Mouse (Mus musculus) small intestine, adult 2 months (tissue): ENCODE data around the gene Nav2. TPM values are rescaled to one million over a fixed set of nuclear protein-coding genes. Genes with fewer than 3 reads are reported as not detected.
A peak's percentile ranks its signal among the peaks of the same experiment; 100 is the strongest.

Experiments
- H3K27ac ChIP-seq: fragments of 200-500 bp; 2 replicates; pipeline ENCODE4 v1.5.1; 2012; ENCODE audit warnings: low read depth, low read length, control low read depth, inconsistent platforms; ENCODE audit not compliant: insufficient read depth
- H3K27me3 ChIP-seq: fragments of 200-500 bp; 2 replicates; pipeline ENCODE4 v1.6.1; 2012; ENCODE audit warnings: mild to moderate bottlenecking, moderate library complexity, low read length, inconsistent platforms; ENCODE audit not compliant: control insufficient read depth, insufficient read depth
- H3K36me3 ChIP-seq: fragments of 200-500 bp; 2 replicates; pipeline ENCODE4 v1.6.1; 2012; ENCODE audit warnings: mild to moderate bottlenecking, low read length, control low read depth, inconsistent platforms; ENCODE audit not compliant: control insufficient read depth, insufficient read depth
- H3K4me1 ChIP-seq: fragments of 200-500 bp; 2 replicates; pipeline ENCODE4 v1.6.1; 2012; ENCODE audit warnings: low read length, inconsistent platforms, mixed read lengths; ENCODE audit not compliant: control insufficient read depth, insufficient read depth, insufficient read length
- H3K4me3 ChIP-seq: fragments of 200-500 bp; 2 replicates; pipeline ENCODE4 v1.5.1; 2012; ENCODE audit warnings: low read depth, mild to moderate bottlenecking, control low read depth, inconsistent platforms, low read length, moderate library complexity
- CTCF ChIP-seq: fragments of 200-500 bp; IDR thresholded peaks from 2 replicates; pipeline ENCODE4 v1.5.1; 2012; ENCODE audit warnings: low read depth, mild to moderate bottlenecking, control low read depth, inconsistent platforms, low read length, moderate library complexity, mixed read lengths; ENCODE audit not compliant: insufficient replicate concordance, insufficient read length; ENCODE audit errors: extremely low read depth
- POLR2A ChIP-seq: fragments of 200-500 bp; IDR thresholded peaks from 2 replicates; pipeline ENCODE4 v1.6.1; 2012; ENCODE audit warnings: low read depth, mild to moderate bottlenecking, control low read depth, inconsistent platforms, low read length, moderate library complexity
- WGBS: fragments of 180-500 bp; shearing (Covaris S2); methylation state at CpG from one replicate; pipeline ENCODE4 v1.1.7; 2018; 5-methylcytosine and 5-hydroxymethylcytosine counted together
- polyA plus RNA-seq: library from polyadenylated mRNA; depleted of rRNA; stranded (reverse); fragments of >200 nt; gene quantifications from 2 replicates; pipeline ENCODE4 v1.2.3, GENCODE M21; 2012

Nav2 gene
- polyA plus RNA-seq, 1 experiment = 8.5 TPM

GRCm38 (mm10) chr7:49298431-49298839, 389.9 kb downstream of the Nav2 start:
- H3K27me3 ChIP-seq = no peaks in the 10 kb centered on the region
- H3K4me1 ChIP-seq = peaks cover 13% of the 10 kb centered on the region; the same call in 1 of the 2 replicates
- TF ChIP-seq POLR2A (no peak), CTCF (no peak)
- no peak overlapping the region for H3K27ac ChIP-seq
- WGBS = 19% methylated on average over 4 of the region's 4 CpGs
- H3K4me3 ChIP-seq = no peak overlapping the region
- no peaks in the 10 kb centered on the region for H3K36me3 ChIP-seq

GRCm38 (mm10) chr7:49301487-49301886, 393.0 kb downstream of the Nav2 start:
- 84% methylated on average over 6 of the region's 6 CpGs for WGBS
- no peak overlapping the region for H3K27ac ChIP-seq
- TF ChIP-seq POLR2A = no peak
- TF ChIP-seq CTCF = no peak
- H3K27me3 ChIP-seq = no peaks in the 10 kb centered on the region
- no peaks in the 10 kb centered on the region for H3K36me3 ChIP-seq
- peaks cover 21% of the 10 kb centered on the region for H3K4me1 ChIP-seq
- no peak overlapping the region for H3K4me3 ChIP-seq

- TF ChIP-seq POLR2A = no peak
- TF ChIP-seq CTCF = no peak
- peaks cover 11% of the 10 kb centered on the region for H3K4me1 ChIP-seq
- H3K4me3 ChIP-seq = peak overlapping the region; percentile 60
- WGBS = 6% methylated on average over 31 of the region's 31 CpGs
- H3K27me3 ChIP-seq = no peaks in the 10 kb centered on the region
- no peak overlapping the region for H3K27ac ChIP-seq
- 0 out of 2 replicates have a peak, but pooled peaks cover 2% of the 10 kb centered on the region for H3K36me3 ChIP-seq
Observed at GRCm38 (mm10) chr7:49303600-49304411, 395.3 kb downstream of the Nav2 start.

GRCm38 (mm10) chr7:49307717-49308116, 399.2 kb downstream of the Nav2 start:
- no peaks in the 10 kb centered on the region for H3K27me3 ChIP-seq
- peaks cover 11% of the 10 kb centered on the region for H3K4me1 ChIP-seq
- TF ChIP-seq CTCF (peak; percentile 14; the same call in 1 of the 2 replicates), POLR2A (no peak)
- no peak overlapping the region for H3K4me3 ChIP-seq
- H3K27ac ChIP-seq = no peak overlapping the region
- WGBS = 87% methylated on average over 6 of the region's 6 CpGs
- 0 out of 2 replicates have a peak, but pooled peaks cover 2% of the 10 kb centered on the region for H3K36me3 ChIP-seq

- peaks cover under 1% of the 10 kb centered on the region; the same call in 1 of the 2 replicates for H3K4me1 ChIP-seq
- H3K27ac ChIP-seq = no peak overlapping the region
- no peak for TF ChIP-seq POLR2A
- no peak for TF ChIP-seq CTCF
- H3K36me3 ChIP-seq = 0 out of 2 replicates have a peak, but pooled peaks cover 2% of the 10 kb centered on the region
- WGBS = 84% methylated on average over 5 of the region's 5 CpGs
- no peaks in the 10 kb centered on the region for H3K27me3 ChIP-seq
- H3K4me3 ChIP-seq = no peak overlapping the region
Observed at GRCm38 (mm10) chr7:49309746-49310145, 401.2 kb downstream of the Nav2 start.

- Histone ChIP-seq H3K27me3 (no peaks in the 10 kb centered on the region), H3K4me1 (peaks cover 22% of the 10 kb centered on the region), H3K4me3 (no peak overlapping the region), H3K36me3 (no peaks in the 10 kb centered on the region), H3K27ac (no peak overlapping the region)
- WGBS = 69% methylated on average over 7 of the region's 7 CpGs
- TF ChIP-seq CTCF (no peak), POLR2A (no peak)
Observed at GRCm38 (mm10) chr7:49313945-49314344, 405.4 kb downstream of the Nav2 start.

GRCm38 (mm10) chr7:49315033-49315432, 406.5 kb downstream of the Nav2 start:
- TF ChIP-seq POLR2A = no peak
- TF ChIP-seq CTCF = no peak
- H3K27ac ChIP-seq = no peak overlapping the region
- WGBS = 25% methylated on average over 3 of the region's 3 CpGs
- H3K4me3 ChIP-seq = no peak overlapping the region
- no peaks in the 10 kb centered on the region for H3K36me3 ChIP-seq
- peaks cover 22% of the 10 kb centered on the region for H3K4me1 ChIP-seq
- no peaks in the 10 kb centered on the region for H3K27me3 ChIP-seq
